Mouse (Mus musculus) ES-E14 (cell line): Measurements from ENCODE around the gene Hddc3.

ENCODE experiments used
- CHD2 ChIP-seq: IDR thresholded peaks from 2 replicates; pipeline ENCODE4 v1.6.1; 2014; ENCODE audit warnings: mild to moderate bottlenecking, low read depth, low read length, inconsistent platforms
- HCFC1 ChIP-seq: IDR thresholded peaks from 2 replicates; pipeline ENCODE4 v1.6.1; 2012; ENCODE audit warnings: low read length, inconsistent platforms, borderline replicate concordance; ENCODE audit not compliant: insufficient read depth
- MAFK ChIP-seq: IDR thresholded peaks from 2 replicates; pipeline ENCODE4 v1.6.1; 2014; ENCODE audit warnings: mild to moderate bottlenecking, low read depth, low read length, inconsistent platforms; ENCODE audit not compliant: insufficient read depth
- ZC3H11A ChIP-seq: IDR thresholded peaks from 2 replicates; pipeline ENCODE4 v1.6.1; 2012; ENCODE audit warnings: low read depth, mild to moderate bottlenecking, inconsistent platforms, low read length, borderline replicate concordance
- ZNF384 ChIP-seq: IDR thresholded peaks from 2 replicates; pipeline ENCODE4 v1.6.1; 2012; ENCODE audit warnings: low read depth, low read length, inconsistent platforms

DNA sequence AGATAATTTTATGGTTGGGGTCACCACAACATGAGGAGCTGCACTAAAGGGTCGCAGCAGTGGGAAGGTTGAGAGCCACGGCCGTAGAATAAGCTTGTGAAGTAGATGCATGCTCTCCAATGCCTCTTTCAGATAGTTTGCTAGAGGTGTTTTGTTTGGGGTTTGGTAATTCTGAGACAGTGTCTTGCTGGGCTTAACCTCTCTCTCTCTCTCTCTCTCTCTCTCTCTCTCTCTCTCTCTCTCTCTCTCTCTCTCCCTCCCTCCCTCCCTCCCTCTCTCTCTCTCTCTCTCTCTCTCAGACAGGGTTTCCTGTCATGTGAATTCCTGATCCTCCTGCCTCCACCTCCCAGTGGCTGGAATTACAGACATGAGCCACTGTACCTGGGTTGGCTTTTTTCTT is 31.8 kb downstream of the Hddc3 start:
- no peak for TF ChIP-seq ZC3H11A
- no peak for TF ChIP-seq ZNF384
- no peak for TF ChIP-seq HCFC1
- no peak for TF ChIP-seq CHD2
- no peak for TF ChIP-seq MAFK
